Mouse (Mus musculus): ENCODE measurements around the gene Celf2.

- TF ChIP-seq CTCF (IDR thresholded peaks at IDR 0.05; ENCODE audit: low read depth, low read length) (no peak), POLR2A (IDR thresholded peaks at IDR 0.05; ENCODE audit: borderline replicate concordance, low read depth, low read length) (no peak)
These were observed 686.3 kb downstream of the Celf2 start for GRCm38 (mm10) chr2:6823021-6823420.

Measured in bone marrow macrophage, adult 2 months (primary cell).